Mouse (Mus musculus) liver, embryonic 16.5 days (tissue): ENCODE measurements around the gene Tcf7l2. TPM values are rescaled to one million over a fixed set of nuclear protein-coding genes. Genes with fewer than 3 reads are reported as not detected.
A peak's percentile ranks its signal among the peaks of the same experiment; 100 is the strongest.

Source experiments
- ATAC-seq: fragments of 200-750 bp; cut with Nextera tagmentation; 2 replicates; pipeline ENCODE4 v1.8.0; 2017; ENCODE audit warnings: low read depth, mild to moderate bottlenecking, moderate number of reproducible peaks, moderate library complexity
- H3K27ac ChIP-seq: fragments of 300-500 bp; sonication (generic); 2 replicates; pipeline ENCODE4 v1.5.1; 2014; ENCODE audit warnings: mild to moderate bottlenecking, low read length
- H3K27me3 ChIP-seq: fragments of 300-500 bp; sonication (generic); 2 replicates; pipeline ENCODE4 v1.6.1; 2014; ENCODE audit warnings: low read depth, low read length, mixed read lengths; ENCODE audit not compliant: control insufficient read depth, insufficient read depth
- H3K36me3 ChIP-seq: fragments of 300-500 bp; sonication (generic); 2 replicates; pipeline ENCODE4 v1.6.1; 2014; ENCODE audit warnings: mild to moderate bottlenecking; ENCODE audit not compliant: control insufficient read depth, insufficient read depth
- H3K4me1 ChIP-seq: fragments of 300-500 bp; sonication (generic); 2 replicates; pipeline ENCODE4 v1.6.1; 2014; ENCODE audit warnings: low read depth, low read length, mixed read lengths; ENCODE audit not compliant: control insufficient read depth
- H3K4me2 ChIP-seq: fragments of 300-500 bp; sonication (generic); 2 replicates; pipeline ENCODE4 v1.6.1; 2014; ENCODE audit warnings: low read depth, low read length, mixed read lengths
- H3K4me3 ChIP-seq: fragments of 300-500 bp; sonication (generic); 2 replicates; pipeline ENCODE4 v1.5.1; 2014; ENCODE audit warnings: low read depth, mild to moderate bottlenecking, low read length
- H3K9ac ChIP-seq: fragments of 300-500 bp; sonication (generic); 2 replicates; pipeline ENCODE4 v1.6.1; 2014; ENCODE audit warnings: low read depth, low read length
- H3K9me3 ChIP-seq: fragments of 300-500 bp; sonication (generic); replicated peaks from 2 replicates; pipeline ENCODE4 v1.6.1; 2016; ENCODE audit warnings: low read length; ENCODE audit not compliant: control insufficient read depth
- WGBS: fragments of 180-500 bp; shearing (Covaris S2); extraction: QIAGEN DNeasy Blood & Tissue Kit; methylation state at CpG from one replicate; pipeline ENCODE4 v1.1.7; 2014; ENCODE audit not compliant: insufficient replicate concordance; 5-methylcytosine and 5-hydroxymethylcytosine counted together
- polyA plus RNA-seq: library from polyadenylated mRNA; unstranded; fragments of >200 nt; fragmentation: Nextera tagmentation; extraction: Ambion mirVana; gene quantifications from 2 replicates; pipeline ENCODE4 v1.2.1, GENCODE M21; 2015

Tcf7l2 gene
- polyA plus RNA-seq, 1 experiment from 2014 or later: 20.7 TPM

DNA sequence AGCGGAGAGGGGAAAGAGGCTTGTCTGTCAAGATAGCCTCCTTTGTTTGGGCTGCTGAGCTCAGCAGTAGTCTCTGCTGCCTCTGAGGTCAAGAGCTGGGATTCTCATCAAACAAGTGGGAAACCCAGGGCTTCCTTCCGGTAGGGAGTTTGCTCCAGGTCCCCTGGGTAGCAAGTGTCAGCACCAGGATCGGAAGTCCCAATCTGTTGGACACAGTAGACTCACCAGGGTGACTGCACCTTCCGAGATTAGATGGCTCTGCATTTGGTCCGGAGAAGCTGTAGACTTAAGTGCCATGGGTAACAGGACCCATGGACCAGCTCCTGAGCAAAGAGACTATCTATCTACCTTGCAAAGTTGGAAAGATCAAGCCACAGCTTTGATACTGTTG is 47.3 kb downstream of the Tcf7l2 start:
- no peak for ATAC-seq
- Histone ChIP-seq H3K4me1 (peaks cover 8% of the 10 kb centered on the region), H3K27me3 (no peaks in the 10 kb centered on the region), H3K36me3 (no peaks in the 10 kb centered on the region), H3K27ac (no peak overlapping the region), H3K4me3 (no peak overlapping the region), H3K4me2 (no peak overlapping the region), H3K9me3 (no peaks in the 10 kb centered on the region), H3K9ac (no peak overlapping the region)
- 65% methylated on average over 5 of the region's 5 CpGs for WGBS

- Histone ChIP-seq H3K4me1 (peaks cover 8% of the 10 kb centered on the region), H3K9ac (no peak overlapping the region), H3K4me2 (no peak overlapping the region), H3K4me3 (no peak overlapping the region), H3K27ac (no peak overlapping the region), H3K9me3 (no peaks in the 10 kb centered on the region), H3K27me3 (no peaks in the 10 kb centered on the region), H3K36me3 (no peaks in the 10 kb centered on the region)
- no peak for ATAC-seq
- 39% methylated on average over 3 of the region's 3 CpGs for WGBS
Observed at GRCm38 (mm10) chr19:55789838-55790237, 48.2 kb downstream of the Tcf7l2 start.

DNA sequence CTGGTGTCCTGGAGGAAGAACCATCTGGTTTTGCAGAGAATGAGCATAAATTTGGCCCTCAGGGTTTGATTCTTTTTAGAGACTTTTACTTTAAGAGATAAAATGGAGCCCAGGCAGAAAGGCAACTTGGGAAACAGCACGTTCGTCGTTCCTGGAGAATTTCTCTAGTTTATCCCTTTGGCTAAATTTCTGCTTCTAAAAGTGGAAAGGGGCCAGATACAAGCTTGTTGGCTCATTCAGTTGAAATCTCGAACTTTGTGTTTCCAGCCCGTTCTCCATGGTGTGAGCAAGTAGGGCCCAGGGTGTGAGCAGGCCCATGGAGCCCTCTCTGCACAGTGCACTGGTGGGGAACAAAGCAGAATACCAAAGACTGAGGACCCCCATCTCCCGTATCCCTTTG is 49.7 kb downstream of the Tcf7l2 start:
- H3K27me3 ChIP-seq: no peaks in the 10 kb centered on the region
- H3K4me1 ChIP-seq: peaks cover 8% of the 10 kb centered on the region
- WGBS: 57% methylated on average over 6 of the region's 6 CpGs
- H3K9ac ChIP-seq: no peak overlapping the region
- H3K27ac ChIP-seq: no peak overlapping the region
- no peak overlapping the region for H3K4me2 ChIP-seq
- no peaks in the 10 kb centered on the region for H3K36me3 ChIP-seq
- no peaks in the 10 kb centered on the region for H3K9me3 ChIP-seq
- no peak for ATAC-seq
- H3K4me3 ChIP-seq: no peak overlapping the region

DNA sequence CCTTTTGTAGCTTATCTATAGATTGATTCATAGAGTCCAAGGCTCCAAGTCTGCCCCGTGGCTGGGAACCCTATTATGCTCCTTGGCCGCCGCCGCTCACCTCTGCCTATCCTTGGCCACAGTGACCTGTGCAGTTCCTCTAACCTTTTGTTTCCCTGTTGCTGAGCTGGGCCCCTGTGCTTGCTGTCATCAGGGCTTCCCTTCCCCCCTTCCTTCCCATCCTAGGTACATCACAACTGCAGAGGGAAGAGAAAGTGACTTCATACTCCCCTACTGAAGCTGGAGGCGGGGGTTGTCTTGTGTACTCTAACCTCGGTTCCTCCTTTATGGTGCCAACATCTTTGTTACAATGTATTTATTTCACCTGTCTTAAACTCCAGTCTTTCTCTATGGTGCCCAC is 50.3 kb downstream of the Tcf7l2 start:
- no peak for ATAC-seq
- Histone ChIP-seq H3K36me3 (no peaks in the 10 kb centered on the region), H3K27me3 (no peaks in the 10 kb centered on the region), H3K4me2 (no peak overlapping the region), H3K4me1 (peaks cover 8% of the 10 kb centered on the region), H3K9me3 (no peaks in the 10 kb centered on the region), H3K9ac (no peak overlapping the region), H3K27ac (no peak overlapping the region), H3K4me3 (no peak overlapping the region)
- 57% methylated on average over 6 of the region's 6 CpGs for WGBS

DNA sequence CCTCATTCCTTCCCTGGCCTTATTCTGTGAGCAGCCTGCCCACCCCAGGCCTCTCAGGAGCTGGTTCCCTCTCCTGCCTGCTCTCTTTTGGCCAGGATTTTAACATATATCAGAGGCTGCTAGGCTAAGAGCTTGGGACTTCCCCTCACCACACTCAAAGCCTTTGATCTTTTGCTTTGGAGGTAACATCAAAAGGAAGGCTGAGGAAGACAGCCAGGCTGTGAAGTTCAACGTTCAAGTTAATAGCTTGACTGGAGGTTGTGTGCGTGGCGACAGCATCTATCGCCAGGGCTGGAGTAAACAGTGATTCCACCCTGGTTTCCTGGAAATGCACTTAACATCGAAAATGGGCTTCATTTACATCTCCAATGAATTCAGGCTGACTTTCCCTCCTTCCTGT is 51.0 kb downstream of the Tcf7l2 start:
- no peak overlapping the region for H3K27ac ChIP-seq
- no peak overlapping the region for H3K4me2 ChIP-seq
- H3K4me1 ChIP-seq: peaks cover 8% of the 10 kb centered on the region
- 42% methylated on average over 5 of the region's 5 CpGs for WGBS
- ATAC-seq: no peak
- H3K27me3 ChIP-seq: no peaks in the 10 kb centered on the region
- no peaks in the 10 kb centered on the region for H3K36me3 ChIP-seq
- H3K9ac ChIP-seq: no peak overlapping the region
- no peak overlapping the region for H3K4me3 ChIP-seq
- H3K9me3 ChIP-seq: no peaks in the 10 kb centered on the region

GRCm38 (mm10) chr19:55793029-55793428 is 51.4 kb downstream of the Tcf7l2 start:
- no peak overlapping the region for H3K4me3 ChIP-seq
- H3K9me3 ChIP-seq: no peaks in the 10 kb centered on the region
- H3K27ac ChIP-seq: no peak overlapping the region
- H3K27me3 ChIP-seq: no peaks in the 10 kb centered on the region
- no peaks in the 10 kb centered on the region for H3K36me3 ChIP-seq
- H3K9ac ChIP-seq: no peak overlapping the region
- H3K4me1 ChIP-seq: peaks cover 8% of the 10 kb centered on the region
- 0 out of 2 replicates have a peak overlapping the region, but pooled peaks have one; percentile 12 for H3K4me2 ChIP-seq
- ATAC-seq: no peak
- WGBS: 37% methylated on average over 4 of the region's 4 CpGs

DNA sequence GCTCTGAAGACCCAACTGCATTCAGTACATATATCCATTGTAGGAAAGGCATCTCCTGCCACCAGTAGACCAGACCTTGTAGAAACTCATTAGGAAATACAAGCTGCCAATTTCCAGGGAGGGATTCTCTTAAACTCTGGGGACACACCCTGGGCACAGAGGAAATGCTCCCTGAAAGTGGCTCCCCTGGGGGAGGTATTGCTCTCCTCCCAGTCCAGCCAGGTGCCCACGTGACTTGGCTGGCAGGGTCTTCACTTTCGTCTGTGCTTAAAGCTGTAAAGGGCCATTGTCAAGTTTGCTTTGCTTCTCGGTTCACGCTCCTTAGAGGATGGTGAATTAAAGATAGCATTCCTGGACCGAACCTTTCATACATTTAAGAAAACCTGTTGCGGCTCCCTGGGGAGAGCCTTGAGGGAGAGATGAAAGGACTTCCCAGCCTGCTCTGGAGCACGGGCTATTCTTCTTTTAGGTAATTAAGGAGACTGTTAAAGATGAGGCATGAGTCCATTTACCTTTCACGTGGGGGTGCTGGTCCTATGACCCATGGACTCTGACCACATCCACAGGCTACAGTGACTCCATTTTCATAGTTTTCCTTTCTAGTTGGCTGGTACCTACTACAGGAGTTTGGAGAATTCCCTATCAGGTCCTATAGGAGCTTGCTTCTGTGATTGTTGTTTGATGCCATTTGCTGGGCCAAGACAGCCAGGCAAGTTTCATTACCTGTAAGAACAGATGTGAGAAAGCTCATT is 52.8 kb downstream of the Tcf7l2 start:
- no peak overlapping the region for H3K4me3 ChIP-seq
- no peak overlapping the region for H3K27ac ChIP-seq
- H3K4me2 ChIP-seq: no peak overlapping the region
- no peaks in the 10 kb centered on the region for H3K9me3 ChIP-seq
- 60% methylated on average over 8 of the region's 8 CpGs for WGBS
- no peak overlapping the region for H3K9ac ChIP-seq
- H3K4me1 ChIP-seq: peaks cover 8% of the 10 kb centered on the region
- no peaks in the 10 kb centered on the region for H3K36me3 ChIP-seq
- no peaks in the 10 kb centered on the region for H3K27me3 ChIP-seq
- ATAC-seq: no peak

GRCm38 (mm10) chr19:55794946-55795340 is 53.3 kb downstream of the Tcf7l2 start:
- Histone ChIP-seq H3K27ac (no peak overlapping the region), H3K9me3 (no peaks in the 10 kb centered on the region), H3K4me2 (no peak overlapping the region), H3K9ac (no peak overlapping the region), H3K4me1 (peaks cover 8% of the 10 kb centered on the region), H3K36me3 (no peaks in the 10 kb centered on the region), H3K4me3 (no peak overlapping the region), H3K27me3 (no peaks in the 10 kb centered on the region)
- 63% methylated on average over 5 of the region's 5 CpGs for WGBS
- ATAC-seq: no peak

DNA sequence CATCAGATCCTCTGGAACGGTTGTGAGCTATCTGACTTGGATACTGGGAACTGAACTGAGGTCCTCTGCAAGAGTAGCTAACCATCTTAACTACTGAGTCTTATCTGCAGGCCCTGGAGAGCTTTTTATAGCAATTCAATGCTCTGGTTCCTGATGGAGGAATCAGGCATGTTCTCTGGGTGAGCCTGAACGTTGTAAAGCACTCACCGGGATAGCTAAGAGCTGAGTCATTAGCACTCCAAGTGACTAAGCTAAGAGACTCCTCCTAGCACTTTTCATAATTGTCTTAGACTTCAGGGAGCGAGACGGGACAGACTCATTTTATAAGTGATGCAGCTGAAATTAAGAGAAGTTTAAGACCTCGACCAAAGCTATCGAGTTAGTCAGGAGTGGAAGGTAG is 53.7 kb downstream of the Tcf7l2 start:
- ATAC-seq: no peak
- no peaks in the 10 kb centered on the region for H3K9me3 ChIP-seq
- H3K4me2 ChIP-seq: no peak overlapping the region
- peaks cover 8% of the 10 kb centered on the region for H3K4me1 ChIP-seq
- WGBS: 59% methylated on average over 7 of the region's 7 CpGs
- H3K27ac ChIP-seq: no peak overlapping the region
- H3K9ac ChIP-seq: no peak overlapping the region
- H3K27me3 ChIP-seq: no peaks in the 10 kb centered on the region
- H3K36me3 ChIP-seq: no peaks in the 10 kb centered on the region
- H3K4me3 ChIP-seq: no peak overlapping the region
